In genomic region chr4:144999572-144999880, GRCm38 (mm10) we compare ENCODE assay signal across 8 mouse cellular contexts.
A peak's percentile ranks its signal among the peaks of the same experiment; 100 is the strongest.
DNase-seq lines count a peak whose midpoint lies in the region; ATAC-seq and TF ChIP-seq lines count a peak whose summit lies in the region.

No protein-coding gene starts in this region.

- no peak overlapping the region for H3K27ac ChIP-seq in midbrain, embryonic 12.5 days (replicated peaks)
- no peak overlapping the region for H3K27ac ChIP-seq in midbrain, postnatal 0 days (ENCODE audit: low read depth, low read length)
- H3K27ac ChIP-seq in forebrain, postnatal 0 days (ENCODE audit: low read depth, low read length), result no peak overlapping the region
- H3K27ac ChIP-seq in limb, embryonic 14.5 days (replicated peaks; ENCODE audit: low read depth, low read length), result peak overlapping the region; percentile 79

- H3K4me1 ChIP-seq in midbrain, embryonic 12.5 days, result peaks cover 11% of the 10 kb centered on the region; the same call in 1 of the 2 replicates
- H3K4me1 ChIP-seq in midbrain, postnatal 0 days (ENCODE audit: insufficient read depth, low read length), result peaks cover 2% of the 10 kb centered on the region; the same call in 1 of the 2 replicates
- no peaks in the 10 kb centered on the region for H3K4me1 ChIP-seq in forebrain, postnatal 0 days (ENCODE audit: insufficient read depth)
- H3K4me1 ChIP-seq in limb, embryonic 14.5 days (ENCODE audit: control insufficient read depth, insufficient read depth, low read length), result peaks cover 39% of the 10 kb centered on the region

- no peak for TF ChIP-seq CTCF in midbrain, postnatal 0 days (IDR thresholded peaks at IDR 0.05)
- no peak for TF ChIP-seq CTCF in forebrain, postnatal 0 days (IDR thresholded peaks at IDR 0.05; ENCODE audit: low read depth)

- no peak for TF ChIP-seq POLR2A in limb, embryonic 14.5 days (IDR thresholded peaks at IDR 0.05; ENCODE audit: borderline replicate concordance, extremely low read depth, insufficient read depth, insufficient read length)

- no peaks in the 10 kb centered on the region for H3K36me3 ChIP-seq in midbrain, embryonic 12.5 days
- H3K36me3 ChIP-seq in midbrain, postnatal 0 days (ENCODE audit: insufficient read depth, low read length), result no peaks in the 10 kb centered on the region
- H3K36me3 ChIP-seq in forebrain, postnatal 0 days (ENCODE audit: insufficient read depth), result no peaks in the 10 kb centered on the region
- no peaks in the 10 kb centered on the region for H3K36me3 ChIP-seq in limb, embryonic 14.5 days (ENCODE audit: control insufficient read depth, insufficient read depth, low read length)

- H3K27me3 ChIP-seq in midbrain, embryonic 12.5 days, result no peaks in the 10 kb centered on the region
- no peaks in the 10 kb centered on the region for H3K27me3 ChIP-seq in midbrain, postnatal 0 days (ENCODE audit: insufficient read depth, low read length)
- no peaks in the 10 kb centered on the region for H3K27me3 ChIP-seq in forebrain, postnatal 0 days (ENCODE audit: insufficient read depth, low read length)
- H3K27me3 ChIP-seq in limb, embryonic 14.5 days (ENCODE audit: control insufficient read depth, insufficient read depth, low read length), result no peaks in the 10 kb centered on the region

- WGBS in midbrain, embryonic 12.5 days, result 65% methylated on average over 6 of the region's 6 CpGs
- WGBS in midbrain, postnatal 0 days, result 61% methylated on average over 6 of the region's 6 CpGs
- WGBS in forebrain, postnatal 0 days, result 40% methylated on average over 6 of the region's 6 CpGs
- 11% methylated on average over 6 of the region's 6 CpGs for WGBS in limb, embryonic 14.5 days

- H3K4me2 ChIP-seq in midbrain, embryonic 12.5 days (replicated peaks), result no peak overlapping the region
- H3K4me2 ChIP-seq in midbrain, postnatal 0 days (ENCODE audit: low read depth, low read length, poor library complexity, severe bottlenecking), result no peak overlapping the region
- no peak overlapping the region for H3K4me2 ChIP-seq in forebrain, postnatal 0 days (ENCODE audit: low read depth)
- H3K4me2 ChIP-seq in limb, embryonic 14.5 days (replicated peaks; ENCODE audit: low read depth, low read length, severe bottlenecking), result 0 out of 2 replicates have a peak overlapping the region, but pooled peaks have one; percentile 5

- no peak for DNase-seq in midbrain, postnatal 0 days (ENCODE audit: low spot score)
- DNase-seq in forebrain, postnatal 0 days, result no peak
- no peak for DNase-seq in limb, embryonic 14.5 days (ENCODE audit: low spot score)
- DNase-seq in thymus, postnatal 0 days (ENCODE audit: low spot score), result peak; percentile 54
- no peak for DNase-seq in MN1 (ENCODE audit: low spot score)
- DNase-seq in spleen, postnatal 36 days (ENCODE audit: low spot score in 2 of 2), result no peak
- no peak for DNase-seq in cerebellum, postnatal 10 days

- H3K9ac ChIP-seq in midbrain, embryonic 12.5 days (replicated peaks), result no peak overlapping the region
- no peak overlapping the region for H3K9ac ChIP-seq in midbrain, postnatal 0 days (replicated peaks; ENCODE audit: low read length, poor library complexity, severe bottlenecking)
- no peak overlapping the region for H3K9ac ChIP-seq in forebrain, postnatal 0 days
- H3K9ac ChIP-seq in limb, embryonic 14.5 days (ENCODE audit: low read depth, low read length, severe bottlenecking), result no peak overlapping the region

- no peak overlapping the region for H3K4me3 ChIP-seq in midbrain, embryonic 12.5 days
- H3K4me3 ChIP-seq in midbrain, postnatal 0 days (ENCODE audit: low read depth, low read length), result no peak overlapping the region
- H3K4me3 ChIP-seq in forebrain, postnatal 0 days (ENCODE audit: low read depth, low read length), result no peak overlapping the region
- no peak overlapping the region for H3K4me3 ChIP-seq in limb, embryonic 14.5 days (replicated peaks; ENCODE audit: low read length)

- ATAC-seq in midbrain, embryonic 12.5 days (ENCODE audit: low FRiP score, low read depth), result peak; percentile 7; the same call in 1 of the 2 replicates
- no peak for ATAC-seq in midbrain, postnatal 0 days (ENCODE audit: low FRiP score)
- ATAC-seq in forebrain, postnatal 0 days, result peak; percentile 18; the same call in 1 of the 2 replicates
- ATAC-seq in limb, embryonic 14.5 days (ENCODE audit: low FRiP score, low read depth), result no peak; the same call in none of the 2 replicates

- no peaks in the 10 kb centered on the region for H3K9me3 ChIP-seq in midbrain, embryonic 12.5 days
- no peaks in the 10 kb centered on the region for H3K9me3 ChIP-seq in midbrain, postnatal 0 days (ENCODE audit: low read length)
- no peaks in the 10 kb centered on the region for H3K9me3 ChIP-seq in forebrain, postnatal 0 days (ENCODE audit: low read length)
- H3K9me3 ChIP-seq in limb, embryonic 14.5 days (ENCODE audit: control insufficient read depth, low read length), result no peaks in the 10 kb centered on the region

Comparison
In these comparisons a context has a peak if more than half of its experiments do, and no peak if none do; other contexts are left out.
1. ATAC-seq: peak in midbrain, embryonic 12.5 days (single experiment) and forebrain, postnatal 0 days (single experiment); none in midbrain, postnatal 0 days (single experiment) and limb, embryonic 14.5 days (single experiment).